Mouse (Mus musculus) hindbrain, embryonic 13.5 days (tissue): ENCODE measurements around the gene Spata21. TPM values are rescaled to one million over a fixed set of nuclear protein-coding genes. Genes with fewer than 3 reads are reported as not detected.

Experiments
- ATAC-seq: fragments of 200-750 bp; cut with Nextera tagmentation; 2 replicates; pipeline ENCODE4 v1.8.0; 2017; ENCODE audit warnings: moderate TSS enrichment; ENCODE audit not compliant: low FRiP score
- H3K27ac ChIP-seq: fragments of 300-500 bp; sonication (generic); 2 replicates; pipeline ENCODE4 v1.5.1; 2015; ENCODE audit warnings: inconsistent platforms, mild to moderate bottlenecking, moderate library complexity
- H3K27me3 ChIP-seq: fragments of 300-500 bp; sonication (generic); 2 replicates; pipeline ENCODE4 v1.6.1; 2015; ENCODE audit warnings: mild to moderate bottlenecking, inconsistent platforms
- H3K36me3 ChIP-seq: fragments of 300-500 bp; sonication (generic); 2 replicates; pipeline ENCODE4 v1.6.1; 2015; ENCODE audit warnings: mild to moderate bottlenecking, inconsistent platforms
- H3K4me1 ChIP-seq: fragments of 300-500 bp; sonication (generic); replicated peaks from 2 replicates; pipeline ENCODE4 v1.6.1; 2015; ENCODE audit warnings: inconsistent platforms
- H3K4me2 ChIP-seq: fragments of 300-500 bp; sonication (generic); 2 replicates; pipeline ENCODE4 v1.6.1; 2015; ENCODE audit warnings: inconsistent platforms, mild to moderate bottlenecking, moderate library complexity
- H3K4me3 ChIP-seq: fragments of 300-500 bp; sonication (generic); 2 replicates; pipeline ENCODE4 v1.5.1; 2015; ENCODE audit warnings: mild to moderate bottlenecking, inconsistent platforms
- H3K9ac ChIP-seq: fragments of 300-500 bp; sonication (generic); 2 replicates; pipeline ENCODE4 v1.6.1; 2015; ENCODE audit warnings: mild to moderate bottlenecking, inconsistent platforms
- H3K9me3 ChIP-seq: fragments of 300-500 bp; sonication (generic); 2 replicates; pipeline ENCODE4 v1.6.1; 2016; ENCODE audit warnings: inconsistent platforms
- WGBS: fragments of 180-500 bp; shearing (Covaris S2); methylation state at CpG from one replicate; pipeline ENCODE4 v1.1.7; 2015; 5-methylcytosine and 5-hydroxymethylcytosine counted together
- polyA plus RNA-seq: library from polyadenylated mRNA; unstranded; fragments of >200 nt; fragmentation: Nextera tagmentation; extraction: Ambion mirVana; gene quantifications from 2 replicates; pipeline ENCODE4 v1.2.1, GENCODE M21; 2015

The Spata21 gene
- 0.17 and 0.40 TPM in 2 replicates for polyA plus RNA-seq

DNA sequence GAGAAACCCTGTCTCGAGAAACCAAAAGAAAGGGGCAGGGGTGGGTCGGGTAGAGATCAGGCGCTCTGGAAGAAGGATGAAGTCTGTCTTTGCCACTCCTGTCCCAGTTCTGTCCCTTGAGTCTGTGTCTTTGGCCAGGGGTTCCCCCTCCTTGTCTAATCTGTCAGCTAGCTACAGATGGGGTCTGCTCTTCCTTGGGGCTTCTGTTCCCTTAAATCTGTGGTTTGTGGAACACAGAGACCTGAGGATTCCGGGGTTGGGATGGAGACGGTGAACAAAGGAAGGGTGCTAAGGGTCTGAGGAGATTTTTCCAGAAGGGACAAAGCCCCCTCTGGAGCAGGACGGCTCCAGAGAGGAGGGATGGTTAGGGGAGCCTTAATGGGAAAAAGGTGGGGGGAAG, at the start of gene Spata21:
Gene Spata21 (plus strand): TSS at position 301 of the 400 bp plus-strand sequence.
- Histone ChIP-seq H3K9me3 (no peaks in the 10 kb centered on the region), H3K9ac (no peak within 1 kb of the TSS), H3K4me1 (no peaks in the 10 kb centered on the region), H3K4me2 (no peak within 1 kb of the TSS), H3K27me3 (no peaks in the 10 kb centered on the region), H3K27ac (no peak within 1 kb of the TSS), H3K36me3 (no peaks in the 10 kb centered on the region), H3K4me3 (no peak within 1 kb of the TSS)
- ATAC-seq, result no peak
- WGBS, result 77% methylated on average over 6 of the region's 6 CpGs

DNA sequence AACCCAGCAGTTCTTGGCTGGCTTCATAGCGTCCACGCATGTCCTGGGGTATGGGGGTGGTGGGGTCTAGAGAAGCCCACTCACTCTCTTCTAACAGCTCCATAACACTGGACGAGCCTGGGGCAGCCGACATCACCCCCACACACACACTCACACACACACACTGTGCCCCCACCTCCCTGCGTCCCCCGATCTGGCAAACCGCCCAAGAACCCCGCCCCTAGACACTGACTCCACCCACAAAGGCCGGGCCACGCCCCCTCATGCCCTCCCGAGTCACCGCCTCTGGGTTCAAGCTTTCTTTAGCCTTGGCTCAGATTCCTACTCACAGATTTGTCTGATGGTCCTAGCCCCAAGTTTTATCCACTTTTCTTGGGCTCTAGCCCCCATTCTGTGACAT, 47.0 kb upstream of the Spata21 start:
- WGBS, result 44% methylated on average over 12 of the region's 12 CpGs

DNA sequence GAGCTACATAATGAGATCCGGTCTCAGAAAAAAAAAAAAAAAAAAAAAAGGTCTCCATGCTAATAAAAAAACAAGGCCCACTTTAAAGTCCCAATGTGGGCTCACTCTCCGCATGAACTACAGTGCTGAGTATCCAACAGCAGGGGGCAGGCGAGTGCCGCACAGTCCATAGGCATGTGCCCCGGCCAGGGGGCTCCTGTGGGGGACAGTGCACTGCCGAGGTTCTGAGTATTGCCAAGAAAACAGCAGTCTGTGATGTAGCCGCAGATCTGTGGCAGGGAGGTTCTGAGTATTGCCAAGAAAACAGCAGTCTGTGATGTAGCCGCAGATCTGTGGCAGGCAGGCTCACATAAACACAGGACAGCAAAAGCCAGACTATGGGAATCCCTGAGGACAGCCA, 43.3 kb upstream of the Spata21 start:
- 19% methylated on average over 8 of the region's 8 CpGs for WGBS
- H3K4me2 ChIP-seq, result no peak overlapping the region
- peaks cover 46% of the 10 kb centered on the region for H3K36me3 ChIP-seq
- no peak for ATAC-seq
- no peaks in the 10 kb centered on the region for H3K9me3 ChIP-seq
- no peak overlapping the region for H3K4me3 ChIP-seq
- 0 out of 2 replicates have a peak overlapping the region, but pooled peaks have one; percentile 37 for H3K27ac ChIP-seq
- peaks cover 42% of the 10 kb centered on the region for H3K4me1 ChIP-seq
- no peak overlapping the region for H3K9ac ChIP-seq
- H3K27me3 ChIP-seq, result no peaks in the 10 kb centered on the region

More for the DNA sequence above, 47.0 kb upstream of the Spata21 start:
- Histone ChIP-seq H3K27ac (no peak overlapping the region), H3K36me3 (peaks cover 64% of the 10 kb centered on the region), H3K27me3 (no peaks in the 10 kb centered on the region), H3K4me1 (peaks cover 5% of the 10 kb centered on the region; the same call in 1 of the 2 replicates), H3K4me3 (no peak overlapping the region), H3K9ac (no peak overlapping the region), H3K4me2 (no peak overlapping the region), H3K9me3 (no peaks in the 10 kb centered on the region)
- ATAC-seq, result no peak

DNA sequence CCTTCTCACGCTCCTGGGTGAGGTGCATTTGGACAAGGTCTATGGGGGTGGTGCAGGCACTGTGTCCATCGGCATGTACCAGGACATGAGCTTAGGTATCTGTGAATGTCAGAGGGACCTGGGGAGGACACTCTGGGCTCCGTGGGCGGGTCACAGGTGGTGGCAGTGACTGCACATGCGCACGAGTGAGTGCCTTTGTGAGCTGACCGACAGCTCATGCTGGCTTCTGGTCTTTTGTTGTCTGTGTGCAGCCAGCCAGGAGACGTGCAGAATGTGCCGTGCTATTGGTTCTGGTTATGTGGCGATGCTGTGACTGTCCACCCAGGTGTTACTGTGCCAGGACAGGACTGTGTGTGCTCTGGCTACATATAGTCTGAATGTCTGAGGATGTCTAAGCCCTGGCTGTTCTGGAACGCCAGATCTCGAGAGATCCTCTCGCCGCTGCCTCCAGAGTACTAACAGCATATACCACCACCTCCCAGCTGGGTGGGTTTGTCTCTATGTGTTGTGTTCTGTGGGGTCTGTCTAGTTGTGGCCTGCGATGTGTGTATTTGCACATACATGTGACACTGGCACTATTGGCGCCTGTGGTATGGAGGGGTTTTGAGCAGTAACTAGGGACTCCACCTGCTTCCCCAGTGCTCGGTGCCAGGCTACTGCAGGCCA, 39.2 kb upstream of the Spata21 start:
- peak overlapping the region; percentile 7; the same call in 1 of the 2 replicates for H3K4me3 ChIP-seq
- H3K4me1 ChIP-seq, result peaks cover 76% of the 10 kb centered on the region
- peak overlapping the region; percentile 40 for H3K4me2 ChIP-seq
- 27% methylated on average over 17 of the region's 17 CpGs for WGBS
- peak; percentile 18 for ATAC-seq
- peak overlapping the region; percentile 97 for H3K27ac ChIP-seq
- no peaks in the 10 kb centered on the region for H3K27me3 ChIP-seq
- H3K9me3 ChIP-seq, result no peaks in the 10 kb centered on the region
- H3K36me3 ChIP-seq, result peaks cover 16% of the 10 kb centered on the region
- peak overlapping the region; percentile 70 for H3K9ac ChIP-seq

DNA sequence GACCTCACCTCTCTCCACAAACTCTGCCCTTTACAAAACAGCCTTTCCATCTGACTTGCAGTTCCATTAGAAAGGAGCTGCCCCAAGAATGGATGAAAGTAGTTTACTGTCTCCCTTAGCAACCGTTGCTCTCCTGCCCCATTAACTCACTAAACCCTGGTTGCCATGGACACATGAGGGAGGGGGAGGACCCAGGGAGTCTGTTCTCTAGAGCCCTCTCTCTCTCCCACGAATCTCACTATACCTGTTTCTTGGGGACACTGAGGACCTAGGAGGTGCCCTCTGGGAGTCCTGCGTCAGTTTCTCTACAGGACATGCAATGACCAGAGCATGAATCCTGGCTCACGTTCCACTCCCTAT, 38.7 kb upstream of the Spata21 start:
- H3K9ac ChIP-seq, result peak overlapping the region; percentile 70
- 12% methylated on average over 4 of the region's 4 CpGs for WGBS
- peak overlapping the region; percentile 97 for H3K27ac ChIP-seq
- H3K27me3 ChIP-seq, result no peaks in the 10 kb centered on the region
- H3K4me3 ChIP-seq, result peak overlapping the region; percentile 7; the same call in 1 of the 2 replicates
- H3K4me2 ChIP-seq, result peak overlapping the region; percentile 40
- H3K4me1 ChIP-seq, result peaks cover 81% of the 10 kb centered on the region
- peaks cover 15% of the 10 kb centered on the region for H3K36me3 ChIP-seq
- ATAC-seq, result peak; percentile 43; the same call in 1 of the 2 replicates
- H3K9me3 ChIP-seq, result no peaks in the 10 kb centered on the region

DNA sequence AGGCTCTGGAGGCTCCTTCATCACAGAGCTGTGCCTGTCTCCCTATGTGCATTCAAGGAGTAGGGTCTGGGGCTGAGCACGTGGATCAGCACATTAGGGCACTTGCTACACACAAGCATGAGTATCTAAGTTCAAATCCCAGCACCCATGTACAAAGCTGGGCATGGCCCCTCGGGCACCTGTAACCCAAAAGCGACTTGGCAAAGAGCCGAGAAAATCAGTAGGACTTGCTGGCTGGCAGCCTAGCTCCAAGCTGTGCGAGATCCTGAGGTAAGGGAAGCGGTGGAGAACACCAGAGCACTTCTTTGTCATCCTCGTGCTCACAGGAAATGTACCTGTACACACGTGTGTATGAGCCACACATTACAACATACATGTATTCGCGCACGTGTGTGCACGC, 35.7 kb upstream of the Spata21 start:
- ATAC-seq, result no peak

DNA sequence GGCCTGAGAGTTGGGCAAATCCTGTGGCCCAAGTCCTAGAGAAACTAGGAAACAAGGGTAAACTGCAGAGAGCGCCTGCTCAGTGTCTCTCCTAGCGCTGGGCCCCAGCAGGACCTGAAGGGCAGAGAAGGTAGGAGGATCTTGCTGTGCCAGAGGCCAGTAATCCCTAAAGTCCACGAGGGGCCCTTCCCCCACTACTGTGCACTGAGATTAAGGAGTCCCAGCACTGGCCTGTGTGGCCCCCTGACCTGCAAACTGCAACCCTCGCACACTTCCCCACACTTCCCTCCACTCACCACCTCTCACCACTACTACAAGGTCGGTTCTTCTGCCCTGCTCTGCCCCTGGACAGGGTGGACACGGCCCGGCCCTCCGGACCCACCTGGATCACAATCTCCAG, 35.0 kb upstream of the Spata21 start:
- peak overlapping the region; percentile 71 for H3K27ac ChIP-seq
- H3K4me3 ChIP-seq, result 0 out of 2 replicates have a peak overlapping the region, but pooled peaks have one; percentile 2
- H3K36me3 ChIP-seq, result peaks cover 18% of the 10 kb centered on the region
- 56% methylated on average over 8 of the region's 8 CpGs for WGBS
- peak overlapping the region; percentile 66 for H3K9ac ChIP-seq
- H3K27me3 ChIP-seq, result no peaks in the 10 kb centered on the region
- peak overlapping the region; percentile 34 for H3K4me2 ChIP-seq
- H3K4me1 ChIP-seq, result peaks cover 56% of the 10 kb centered on the region
- no peak for ATAC-seq
- no peaks in the 10 kb centered on the region for H3K9me3 ChIP-seq

More for the DNA sequence above, 35.7 kb upstream of the Spata21 start:
- WGBS, result 88% methylated on average over 12 of the region's 12 CpGs
- H3K4me2 ChIP-seq, result no peak overlapping the region
- H3K27me3 ChIP-seq, result no peaks in the 10 kb centered on the region
- H3K27ac ChIP-seq, result peak overlapping the region; percentile 71
- H3K4me3 ChIP-seq, result no peak overlapping the region
- H3K9me3 ChIP-seq, result no peaks in the 10 kb centered on the region
- H3K36me3 ChIP-seq, result peaks cover 16% of the 10 kb centered on the region
- no peak overlapping the region; the same call in 1 of the 2 replicates for H3K9ac ChIP-seq
- peaks cover 63% of the 10 kb centered on the region for H3K4me1 ChIP-seq

DNA sequence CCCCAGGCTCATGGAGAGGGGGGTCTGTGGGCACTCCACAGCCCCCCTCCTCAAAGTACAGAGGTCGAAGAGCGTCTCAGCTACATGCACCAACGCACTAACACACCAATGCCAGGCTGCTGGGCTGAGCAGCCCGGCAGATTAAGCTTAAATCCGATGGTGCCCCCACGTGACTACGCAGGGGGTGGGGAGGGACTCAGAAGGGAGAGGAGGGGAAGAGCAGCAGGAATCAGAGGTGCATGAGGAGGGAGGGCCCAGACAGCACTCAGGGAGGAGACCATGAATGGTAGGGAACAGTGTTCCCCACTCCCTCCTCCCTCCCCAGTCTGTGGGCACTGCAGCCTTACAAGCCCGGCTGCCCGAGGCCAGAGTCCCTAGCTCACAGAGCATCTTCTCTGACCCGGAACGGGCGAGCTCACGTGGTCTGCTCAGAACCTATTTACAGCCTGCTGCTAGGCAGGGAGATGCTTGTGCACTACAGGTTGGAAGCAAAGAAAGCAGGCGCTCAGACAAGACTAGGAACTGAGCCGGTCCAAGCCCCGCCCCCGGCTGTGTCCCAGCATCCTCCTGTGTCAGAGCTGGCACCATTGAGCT, 34.5 kb upstream of the Spata21 start:
- H3K4me2 ChIP-seq, result peak overlapping the region; percentile 34
- peaks cover 54% of the 10 kb centered on the region for H3K4me1 ChIP-seq
- H3K9ac ChIP-seq, result peak overlapping the region; percentile 66
- peak; percentile 58 for ATAC-seq
- no peaks in the 10 kb centered on the region for H3K27me3 ChIP-seq
- WGBS, result 23% methylated on average over 17 of the region's 17 CpGs
- peak overlapping the region; percentile 71 for H3K27ac ChIP-seq
- peaks cover 18% of the 10 kb centered on the region for H3K36me3 ChIP-seq
- H3K9me3 ChIP-seq, result no peaks in the 10 kb centered on the region
- H3K4me3 ChIP-seq, result peak overlapping the region; percentile 2; the same call in 1 of the 2 replicates

DNA sequence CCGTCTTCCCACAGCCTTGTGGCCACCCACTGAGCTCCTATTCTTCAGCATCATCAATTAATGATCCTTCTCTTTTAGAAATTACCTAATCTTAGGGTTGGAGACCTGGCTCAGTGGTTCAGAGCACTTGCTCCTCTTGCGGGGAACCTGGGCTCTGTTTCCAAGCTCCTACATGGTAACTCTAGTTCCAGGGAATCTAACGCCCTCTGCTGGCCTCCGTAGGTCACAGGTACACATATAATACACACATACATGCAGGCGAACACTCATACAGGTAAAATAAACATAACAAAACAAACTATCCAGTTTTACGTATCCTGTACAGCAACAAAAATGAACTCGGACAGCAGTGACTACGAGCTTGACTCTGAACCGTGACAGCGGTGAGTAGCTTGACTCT, 31.2 kb upstream of the Spata21 start:
- Histone ChIP-seq H3K27ac (no peak overlapping the region), H3K27me3 (no peaks in the 10 kb centered on the region), H3K4me1 (peaks cover 48% of the 10 kb centered on the region), H3K9ac (no peak overlapping the region), H3K36me3 (peaks cover 16% of the 10 kb centered on the region), H3K4me3 (no peak overlapping the region), H3K4me2 (no peak overlapping the region), H3K9me3 (no peaks in the 10 kb centered on the region)
- no peak for ATAC-seq
- 96% methylated on average over 10 of the region's 10 CpGs for WGBS

DNA sequence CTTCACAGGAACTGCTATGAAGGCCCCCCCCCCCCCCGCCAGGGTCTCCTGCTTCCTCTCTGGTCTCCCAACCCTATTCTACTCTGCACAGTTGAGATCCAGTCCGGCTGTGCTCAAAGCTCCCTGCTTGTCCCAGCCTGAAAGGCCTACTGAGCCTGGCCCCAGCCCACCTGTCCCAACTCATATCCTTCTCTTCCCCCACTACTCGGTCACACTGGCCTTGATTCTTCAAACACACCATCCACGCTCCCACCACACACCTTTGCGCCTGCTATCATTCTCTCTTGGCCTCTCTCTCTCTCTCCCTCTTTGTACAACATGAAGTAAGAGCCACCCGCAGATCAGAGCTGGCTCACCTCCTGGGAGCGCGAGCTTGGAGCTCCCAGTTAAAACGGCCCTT, 29.3 kb upstream of the Spata21 start:
- Histone ChIP-seq H3K27me3 (no peaks in the 10 kb centered on the region), H3K4me1 (peaks cover 30% of the 10 kb centered on the region), H3K9ac (peak overlapping the region; percentile 85), H3K4me2 (no peak overlapping the region), H3K9me3 (no peaks in the 10 kb centered on the region), H3K4me3 (no peak overlapping the region), H3K36me3 (peaks cover 16% of the 10 kb centered on the region), H3K27ac (no peak overlapping the region)
- no peak for ATAC-seq
- 80% methylated on average over 9 of the region's 9 CpGs for WGBS

DNA sequence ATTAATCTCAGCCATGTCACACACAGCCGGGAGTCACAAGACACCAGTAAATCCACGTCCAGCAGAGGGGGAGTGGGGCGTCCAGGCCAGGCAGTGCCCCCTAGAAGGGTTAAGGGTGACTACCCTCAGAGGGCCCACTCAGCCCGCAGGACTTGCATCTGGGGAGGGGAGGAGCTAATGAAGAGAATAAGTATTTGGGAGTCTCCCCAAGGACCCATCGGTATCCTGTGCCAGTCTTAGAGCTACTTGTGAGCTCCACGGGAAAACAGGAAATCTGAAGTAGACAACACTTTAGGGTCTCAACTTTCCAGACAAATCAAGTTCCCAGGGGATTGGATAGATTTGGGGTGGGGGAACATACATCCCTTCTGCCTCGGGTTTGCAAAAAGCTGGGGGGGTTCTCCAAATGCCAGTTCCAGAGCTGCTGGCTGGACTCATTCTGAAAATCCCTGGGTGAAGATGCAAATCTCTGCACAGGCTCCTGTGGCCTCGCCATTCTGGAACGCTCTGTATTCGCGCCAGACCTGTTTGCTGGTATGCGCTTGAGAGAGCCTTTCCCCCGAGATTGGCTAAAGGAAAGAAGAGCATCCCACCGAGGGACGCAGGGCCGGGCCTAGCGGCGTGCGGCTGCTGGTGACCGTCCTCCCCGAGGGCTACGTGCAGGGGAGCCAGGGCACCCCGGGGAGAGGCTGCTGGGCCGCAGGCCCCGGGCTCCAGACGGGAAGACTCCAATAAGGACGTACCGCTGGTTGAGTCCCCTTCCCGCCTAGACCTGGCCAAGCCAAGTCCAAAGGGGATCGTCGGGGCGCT, 28.3 kb upstream of the Spata21 start:
- H3K36me3 ChIP-seq, result peaks cover 16% of the 10 kb centered on the region
- H3K9ac ChIP-seq, result peak overlapping the region; percentile 85
- H3K4me3 ChIP-seq, result peak overlapping the region; percentile 60
- peak overlapping the region; percentile 96 for H3K27ac ChIP-seq
- peak overlapping the region; percentile 74 for H3K4me2 ChIP-seq
- no peaks in the 10 kb centered on the region for H3K9me3 ChIP-seq
- WGBS, result under 1% methylated on average over 32 of the region's 32 CpGs
- 0 out of 2 replicates have a peak, but pooled peaks have one; percentile 1 for ATAC-seq
- H3K27me3 ChIP-seq, result no peaks in the 10 kb centered on the region
- peaks cover 23% of the 10 kb centered on the region for H3K4me1 ChIP-seq
